Mouse (Mus musculus): ENCODE measurements around the gene Slco2b1. TPM values are rescaled to one million over a fixed set of nuclear protein-coding genes. Genes with fewer than 3 reads are reported as not detected.

Gene Slco2b1
- polyA plus RNA-seq, 1 experiment from 2014 or later: 6.7 TPM

DNA sequence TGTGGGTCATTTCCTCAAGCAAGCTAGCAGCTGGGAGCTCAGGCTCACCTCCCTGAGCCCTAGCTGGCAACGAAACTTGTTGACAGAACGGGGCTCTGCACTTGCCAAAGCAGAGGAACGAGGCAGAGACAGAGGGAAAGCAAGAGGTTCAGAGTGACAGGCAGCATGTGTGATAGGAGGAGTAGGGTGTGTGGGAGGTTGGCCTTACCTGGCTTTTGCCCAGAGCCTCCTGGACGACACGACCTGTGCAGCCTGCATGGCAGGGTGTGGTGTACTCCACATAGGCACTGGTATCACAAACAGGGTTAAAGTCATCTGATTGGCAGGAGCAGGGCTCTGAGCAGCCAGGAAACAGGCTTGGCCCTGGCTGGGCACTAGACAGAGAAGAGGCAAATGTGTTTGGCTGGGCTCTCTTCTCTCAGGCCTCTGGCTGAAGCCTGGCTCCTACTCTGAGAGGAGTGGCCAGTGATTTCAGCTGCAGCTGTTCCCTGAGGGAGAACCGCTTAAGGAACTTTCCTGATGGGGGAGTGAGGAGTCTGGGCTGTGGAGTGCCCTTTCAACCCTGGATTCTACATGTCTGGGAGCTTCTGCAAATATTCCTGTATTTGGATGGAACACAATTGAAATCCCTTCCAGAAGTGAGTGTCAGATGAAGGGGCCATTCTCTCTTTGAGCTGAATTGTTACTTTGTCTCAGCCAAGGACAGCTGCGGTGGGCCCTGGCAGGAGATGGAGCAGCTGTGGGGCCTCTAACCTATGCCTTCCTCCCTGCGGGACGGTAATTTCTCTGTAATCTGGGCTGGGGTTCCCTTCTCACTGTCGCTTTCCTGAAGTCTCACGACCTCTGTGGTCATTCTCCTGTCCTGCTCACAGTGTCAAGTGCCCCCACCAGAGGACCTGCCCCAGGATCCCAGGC, 46.3 kb downstream of the Slco2b1 start:
- peak; percentile 66 for ATAC-seq
- WGBS: 55% methylated on average over 11 of the region's 11 CpGs

DNA sequence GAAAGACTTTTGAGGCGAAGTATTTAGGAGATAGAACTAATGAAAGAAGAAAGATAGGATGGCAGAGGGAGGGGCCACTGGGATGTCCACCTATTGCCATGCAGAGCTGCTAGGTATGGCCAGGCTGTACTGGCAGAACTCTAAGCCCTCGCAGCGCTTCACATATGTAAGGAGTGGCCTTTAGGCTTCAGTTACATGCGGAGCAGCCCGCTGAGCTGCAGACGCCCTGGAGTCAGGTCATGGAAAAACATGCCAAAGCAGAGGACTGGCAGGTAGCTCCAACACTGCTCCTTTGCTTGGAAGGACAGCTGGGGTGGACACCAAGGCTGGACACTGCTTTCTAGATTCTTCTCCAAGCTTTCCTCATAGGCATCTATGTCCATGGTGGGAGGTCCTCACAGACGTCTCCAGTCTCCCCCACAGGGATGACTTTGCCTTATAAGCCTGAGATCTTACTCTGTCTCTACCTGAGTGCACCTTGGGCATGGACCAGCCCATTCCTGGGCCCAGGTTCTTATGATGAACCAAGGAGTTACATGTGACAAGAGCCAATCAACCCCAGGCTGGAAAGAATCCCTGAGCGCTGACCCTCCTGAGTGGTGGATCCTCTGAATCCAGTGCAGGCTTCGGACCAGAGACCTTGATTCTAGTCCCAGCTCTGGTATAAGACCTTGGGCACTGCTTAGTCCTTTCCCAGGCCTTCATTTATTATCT, 47.5 kb downstream of the Slco2b1 start:
- H3K9me3 ChIP-seq (ENCODE audit: control insufficient read depth, low read length): no peaks in the 10 kb centered on the region
- no peak overlapping the region for H3K9ac ChIP-seq (ENCODE audit: low read depth, low read length)
- 93% methylated on average over 9 of the region's 9 CpGs for WGBS
- no peak for ATAC-seq
- H3K36me3 ChIP-seq (ENCODE audit: control insufficient read depth, insufficient read depth, low read length): no peaks in the 10 kb centered on the region
- H3K27ac ChIP-seq (ENCODE audit: low read depth, low read length): no peak overlapping the region
- H3K27me3 ChIP-seq (replicated peaks; ENCODE audit: control insufficient read depth, insufficient read depth, low read length): no peaks in the 10 kb centered on the region
- H3K4me1 ChIP-seq (ENCODE audit: control insufficient read depth, insufficient read depth, low read depth, low read length): 0 out of 2 replicates have a peak, but pooled peaks cover 2% of the 10 kb centered on the region
- H3K4me2 ChIP-seq (ENCODE audit: low read length): no peak overlapping the region
- H3K4me3 ChIP-seq (ENCODE audit: low read length): no peak overlapping the region

More for the DNA sequence above, 46.3 kb downstream of the Slco2b1 start:
- H3K27ac ChIP-seq (ENCODE audit: low read depth, low read length): peak overlapping the region; percentile 53
- H3K4me1 ChIP-seq (ENCODE audit: control insufficient read depth, insufficient read depth, low read depth, low read length): 0 out of 2 replicates have a peak, but pooled peaks cover 2% of the 10 kb centered on the region
- H3K4me2 ChIP-seq (ENCODE audit: low read length): no peak overlapping the region
- H3K36me3 ChIP-seq (ENCODE audit: control insufficient read depth, insufficient read depth, low read length): no peaks in the 10 kb centered on the region
- H3K9ac ChIP-seq (ENCODE audit: low read depth, low read length): no peak overlapping the region
- no peaks in the 10 kb centered on the region for H3K9me3 ChIP-seq (ENCODE audit: control insufficient read depth, low read length)
- no peak overlapping the region for H3K4me3 ChIP-seq (ENCODE audit: low read length)
- no peaks in the 10 kb centered on the region for H3K27me3 ChIP-seq (replicated peaks; ENCODE audit: control insufficient read depth, insufficient read depth, low read length)

DNA sequence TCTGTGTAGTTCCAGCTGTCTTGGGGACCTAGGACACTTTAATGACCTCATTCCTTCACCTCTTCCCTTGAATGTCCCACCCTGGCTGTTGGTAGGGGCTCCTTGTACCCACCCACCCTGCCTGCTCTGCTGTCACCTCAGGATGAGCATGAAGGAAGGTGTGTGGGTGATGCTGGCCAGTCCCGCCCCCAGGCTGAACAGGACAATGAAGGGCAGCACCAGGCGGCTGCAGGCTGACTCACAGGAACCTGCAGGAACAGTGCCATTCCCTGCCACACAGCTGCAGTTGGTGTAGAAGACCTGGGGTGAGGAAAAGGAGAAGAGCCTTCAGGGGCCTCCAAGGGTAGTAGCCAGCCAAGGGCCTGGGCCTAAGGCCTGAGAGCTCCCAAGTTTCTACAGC, 48.8 kb downstream of the Slco2b1 start:
- ATAC-seq: no peak
- Histone ChIP-seq H3K4me2 (ENCODE audit: low read length) (no peak overlapping the region), H3K4me3 (ENCODE audit: low read length) (no peak overlapping the region), H3K27ac (ENCODE audit: low read depth, low read length) (no peak overlapping the region), H3K27me3 (replicated peaks; ENCODE audit: control insufficient read depth, insufficient read depth, low read length) (no peaks in the 10 kb centered on the region), H3K4me1 (ENCODE audit: control insufficient read depth, insufficient read depth, low read depth, low read length) (0 out of 2 replicates have a peak, but pooled peaks cover 2% of the 10 kb centered on the region), H3K9me3 (ENCODE audit: control insufficient read depth, low read length) (no peaks in the 10 kb centered on the region), H3K36me3 (ENCODE audit: control insufficient read depth, insufficient read depth, low read length) (no peaks in the 10 kb centered on the region), H3K9ac (ENCODE audit: low read depth, low read length) (no peak overlapping the region)
- 81% methylated on average over 2 of the region's 2 CpGs for WGBS

DNA sequence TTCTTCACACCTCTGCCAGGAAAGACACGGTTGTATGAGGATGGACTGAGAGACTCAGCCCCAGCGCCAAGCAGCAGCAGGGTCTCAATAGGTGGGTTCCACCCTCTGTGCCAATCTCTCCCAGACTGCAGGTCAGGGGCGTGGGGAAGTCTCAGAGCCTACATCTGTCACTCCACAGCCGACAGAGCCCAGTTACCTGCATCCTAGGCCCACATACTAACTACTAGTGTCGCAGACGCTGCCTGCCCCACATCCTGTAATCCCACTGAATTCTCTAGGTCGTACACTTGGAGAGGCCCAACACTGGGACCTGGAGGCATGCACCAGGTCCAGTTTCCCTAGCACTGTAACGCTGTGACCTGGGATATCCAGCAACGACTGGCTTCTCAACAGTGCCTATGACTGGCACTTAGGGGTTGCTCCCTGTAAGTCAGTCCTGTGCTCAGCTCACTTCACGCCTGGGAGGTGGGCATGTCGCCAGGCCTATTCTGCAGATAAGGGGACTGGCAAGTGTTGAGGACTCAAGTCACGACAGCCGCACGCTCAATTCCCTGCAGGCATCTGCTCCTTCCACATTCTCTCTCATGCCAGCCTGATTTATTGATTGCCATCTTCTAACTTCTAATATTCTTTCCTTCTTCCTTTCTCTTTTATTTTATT, 49.4 kb downstream of the Slco2b1 start:
- Histone ChIP-seq H3K27me3 (replicated peaks; ENCODE audit: control insufficient read depth, insufficient read depth, low read length) (no peaks in the 10 kb centered on the region), H3K4me3 (ENCODE audit: low read length) (no peak overlapping the region), H3K9ac (ENCODE audit: low read depth, low read length) (no peak overlapping the region), H3K4me2 (ENCODE audit: low read length) (no peak overlapping the region), H3K4me1 (ENCODE audit: control insufficient read depth, insufficient read depth, low read depth, low read length) (0 out of 2 replicates have a peak, but pooled peaks cover 2% of the 10 kb centered on the region), H3K9me3 (ENCODE audit: control insufficient read depth, low read length) (no peaks in the 10 kb centered on the region), H3K27ac (ENCODE audit: low read depth, low read length) (no peak overlapping the region), H3K36me3 (ENCODE audit: control insufficient read depth, insufficient read depth, low read length) (no peaks in the 10 kb centered on the region)
- no peak for ATAC-seq
- 61% methylated on average over 14 of the region's 14 CpGs for WGBS

DNA sequence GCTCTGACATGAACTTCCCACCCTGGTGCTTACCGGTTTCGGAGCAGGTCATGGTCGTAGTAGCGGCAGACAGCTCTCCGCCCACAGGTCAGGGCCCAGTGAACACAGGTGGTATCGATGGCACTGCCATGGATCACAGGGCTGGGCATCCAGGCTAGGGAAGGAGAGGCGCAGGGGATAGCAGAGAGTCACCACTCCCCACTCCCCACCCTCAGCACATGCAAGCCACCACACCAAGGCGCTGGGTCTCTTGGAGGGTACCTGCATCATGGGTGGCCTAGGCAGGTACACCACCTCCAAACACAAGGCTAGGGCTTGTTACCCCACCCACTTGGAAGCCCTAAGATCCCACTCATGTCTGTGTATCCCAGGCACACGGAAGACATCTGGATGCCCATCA, 50.1 kb downstream of the Slco2b1 start:
- ATAC-seq: no peak
- Histone ChIP-seq H3K4me1 (ENCODE audit: control insufficient read depth, insufficient read depth, low read depth, low read length) (0 out of 2 replicates have a peak, but pooled peaks cover 2% of the 10 kb centered on the region), H3K9ac (ENCODE audit: low read depth, low read length) (no peak overlapping the region), H3K4me2 (ENCODE audit: low read length) (no peak overlapping the region), H3K4me3 (ENCODE audit: low read length) (no peak overlapping the region), H3K9me3 (ENCODE audit: control insufficient read depth, low read length) (no peaks in the 10 kb centered on the region), H3K27me3 (replicated peaks; ENCODE audit: control insufficient read depth, insufficient read depth, low read length) (no peaks in the 10 kb centered on the region), H3K36me3 (ENCODE audit: control insufficient read depth, insufficient read depth, low read length) (no peaks in the 10 kb centered on the region), H3K27ac (ENCODE audit: low read depth, low read length) (no peak overlapping the region)
- WGBS: 91% methylated on average over 9 of the region's 9 CpGs

DNA sequence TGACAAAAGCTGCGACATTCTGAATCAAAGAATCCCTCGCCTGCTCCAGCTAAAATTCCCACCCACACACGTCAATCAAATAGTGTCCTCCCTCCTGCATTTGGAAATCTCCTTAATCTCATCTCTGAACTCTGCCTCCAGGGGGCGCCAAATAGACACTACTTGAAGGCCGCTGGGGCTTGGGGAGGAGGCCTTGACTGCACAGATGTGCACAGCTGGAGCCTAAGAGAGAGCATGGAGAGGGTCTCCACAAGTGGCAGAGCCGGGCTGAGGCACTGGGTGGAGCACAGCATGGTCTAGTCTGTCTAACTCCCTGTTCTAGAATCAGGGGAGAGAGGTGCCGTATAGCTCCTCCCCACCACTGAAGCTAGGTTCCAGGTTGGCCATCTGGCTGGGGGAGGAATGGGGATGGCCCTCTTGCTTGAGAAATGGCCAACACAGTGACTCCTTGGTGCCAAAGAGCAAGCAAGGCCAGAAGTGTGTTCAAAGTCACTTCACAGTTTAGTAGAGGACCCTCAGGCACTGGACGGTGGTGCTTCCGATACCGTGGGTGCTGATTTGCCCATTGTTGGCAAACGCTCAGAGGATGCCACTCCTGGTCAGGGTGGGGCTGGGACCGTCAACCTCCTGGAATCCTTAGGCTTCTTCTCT, 51.6 kb downstream of the Slco2b1 start:
- Histone ChIP-seq H3K27ac (ENCODE audit: low read depth, low read length) (no peak overlapping the region), H3K9me3 (ENCODE audit: control insufficient read depth, low read length) (no peaks in the 10 kb centered on the region), H3K27me3 (replicated peaks; ENCODE audit: control insufficient read depth, insufficient read depth, low read length) (no peaks in the 10 kb centered on the region), H3K4me3 (ENCODE audit: low read length) (no peak overlapping the region), H3K36me3 (ENCODE audit: control insufficient read depth, insufficient read depth, low read length) (no peaks in the 10 kb centered on the region), H3K4me2 (ENCODE audit: low read length) (no peak overlapping the region), H3K4me1 (ENCODE audit: control insufficient read depth, insufficient read depth, low read depth, low read length) (no peaks in the 10 kb centered on the region), H3K9ac (ENCODE audit: low read depth, low read length) (no peak overlapping the region)
- 50% methylated on average over 12 of the region's 12 CpGs for WGBS
- no peak for ATAC-seq

DNA sequence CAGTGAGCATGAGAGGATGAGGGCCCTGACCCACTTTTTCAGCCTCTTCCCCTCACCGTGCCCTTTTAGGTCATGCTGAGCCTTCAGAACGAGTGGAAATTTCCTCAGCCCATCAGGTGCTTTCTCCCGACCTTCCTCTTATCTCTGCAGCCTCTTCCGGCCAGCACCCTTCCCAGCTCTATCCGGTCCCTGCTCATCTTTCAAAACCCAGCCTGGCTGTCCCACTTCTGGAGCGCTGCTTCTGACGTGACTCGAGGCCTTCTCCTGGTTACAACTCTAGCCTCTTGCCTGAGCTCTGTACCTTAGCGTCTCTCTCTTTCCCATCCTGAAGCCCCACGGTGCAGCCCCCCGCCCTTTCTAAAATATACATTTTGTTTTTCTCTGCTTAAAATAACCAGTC, 56.9 kb downstream of the Slco2b1 start:
- Histone ChIP-seq H3K27me3 (replicated peaks; ENCODE audit: control insufficient read depth, insufficient read depth, low read length) (no peaks in the 10 kb centered on the region), H3K36me3 (ENCODE audit: control insufficient read depth, insufficient read depth, low read length) (no peaks in the 10 kb centered on the region), H3K4me3 (ENCODE audit: low read length) (no peak overlapping the region), H3K4me1 (ENCODE audit: control insufficient read depth, insufficient read depth, low read depth, low read length) (peaks cover 10% of the 10 kb centered on the region), H3K4me2 (ENCODE audit: low read length) (no peak overlapping the region), H3K9ac (ENCODE audit: low read depth, low read length) (no peak overlapping the region), H3K27ac (ENCODE audit: low read depth, low read length) (no peak overlapping the region), H3K9me3 (ENCODE audit: control insufficient read depth, low read length) (no peaks in the 10 kb centered on the region)
- no peak for ATAC-seq
- WGBS: 84% methylated on average over 11 of the region's 11 CpGs

DNA sequence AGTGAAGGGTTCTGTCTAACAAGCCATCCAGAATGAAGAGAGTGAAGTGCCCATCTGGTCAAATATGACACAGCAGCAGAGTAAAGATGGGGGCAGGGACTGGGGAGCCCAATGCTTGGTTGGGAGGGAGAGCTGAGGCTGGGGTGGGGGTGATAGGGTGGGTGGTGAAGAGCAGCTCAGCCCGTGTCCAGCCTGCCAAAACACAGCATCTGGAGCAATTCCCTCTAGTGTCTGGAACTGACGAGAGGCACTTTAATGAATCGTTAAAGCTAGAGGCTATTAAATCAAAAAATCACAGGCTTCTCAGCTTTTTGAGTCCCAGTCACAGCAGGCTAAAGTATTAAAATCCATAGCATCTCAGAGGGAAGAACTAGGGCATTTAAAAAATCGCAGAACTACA, 61.6 kb downstream of the Slco2b1 start:
- Histone ChIP-seq H3K4me3 (ENCODE audit: low read length) (no peak overlapping the region), H3K36me3 (ENCODE audit: control insufficient read depth, insufficient read depth, low read length) (no peaks in the 10 kb centered on the region), H3K4me2 (ENCODE audit: low read length) (no peak overlapping the region), H3K27ac (ENCODE audit: low read depth, low read length) (no peak overlapping the region), H3K4me1 (ENCODE audit: control insufficient read depth, insufficient read depth, low read depth, low read length) (peaks cover 10% of the 10 kb centered on the region), H3K27me3 (replicated peaks; ENCODE audit: control insufficient read depth, insufficient read depth, low read length) (no peaks in the 10 kb centered on the region), H3K9ac (ENCODE audit: low read depth, low read length) (no peak overlapping the region), H3K9me3 (ENCODE audit: control insufficient read depth, low read length) (no peaks in the 10 kb centered on the region)
- WGBS: 39% methylated on average over 4 of the region's 4 CpGs
- no peak for ATAC-seq

All from hindbrain, embryonic 16.5 days (tissue).